Mouse (Mus musculus): ENCODE results near the gene Thbs4.

GRCm38 (mm10) chr13:92750976-92751518, 43.6 kb downstream of the Thbs4 start:
- peak; percentile 58 for TF ChIP-seq CTCF (IDR thresholded peaks at IDR 0.05; ENCODE audit: control insufficient read depth, insufficient read depth, insufficient read length)
- TF ChIP-seq MYOG (IDR thresholded peaks at IDR 0.05; ENCODE audit: control insufficient read depth, extremely low read depth, insufficient read length) = no peak
- no peak for TF ChIP-seq MYOD1 (IDR thresholded peaks at IDR 0.05; ENCODE audit: control insufficient read depth, insufficient read length, low read depth)
- TF ChIP-seq USF1 (IDR thresholded peaks at IDR 0.05; ENCODE audit: low read depth) = no peak
- TF ChIP-seq MAX (IDR thresholded peaks at IDR 0.05) = no peak
- TF ChIP-seq CEBPB (IDR thresholded peaks at IDR 0.05; ENCODE audit: low read depth) = no peak
- TF ChIP-seq FOSL1 (IDR thresholded peaks at IDR 0.05; ENCODE audit: insufficient read depth, low read length, poor library complexity, severe bottlenecking) = no peak

Measured in C2C12 (cell line).